Mouse (Mus musculus) megakaryocyte, adult 5-6 weeks (primary cell): ENCODE data around the gene Romo1. TPM values are rescaled to one million over a fixed set of nuclear protein-coding genes. Genes with fewer than 3 reads are reported as not detected.
A peak's percentile ranks its signal among the peaks of the same experiment; 100 is the strongest.
"Not testable (repeated sequence)": the region's sequence is repeated elsewhere in the genome, so short reads cannot be mapped to it uniquely, and the experiment has no call there.

Experiments used
- ATAC-seq: 2 replicates; pipeline ENCODE4 v1.8.0; 2016; ENCODE audit warnings: mild to moderate bottlenecking, inconsistent platforms; ENCODE audit not compliant: poor library complexity, severe bottlenecking
- total RNA-seq, 2 experiments: library from RNA; stranded (forward) in 1 of 2; stranded (reverse) in 1 of 2; fragments of 153-499, 151-499 nt in 1 of 2; fragments of 221-1000, 200-1000 nt in 1 of 2; gene quantifications; 2 replicates each; pipeline versions ENCODE4 v1.2.3 to v1.2.4; 2015 to 2017

Romo1 gene
- total RNA-seq, 2 experiments from 2014 or later, result 11.0 to 53.8 TPM

DNA sequence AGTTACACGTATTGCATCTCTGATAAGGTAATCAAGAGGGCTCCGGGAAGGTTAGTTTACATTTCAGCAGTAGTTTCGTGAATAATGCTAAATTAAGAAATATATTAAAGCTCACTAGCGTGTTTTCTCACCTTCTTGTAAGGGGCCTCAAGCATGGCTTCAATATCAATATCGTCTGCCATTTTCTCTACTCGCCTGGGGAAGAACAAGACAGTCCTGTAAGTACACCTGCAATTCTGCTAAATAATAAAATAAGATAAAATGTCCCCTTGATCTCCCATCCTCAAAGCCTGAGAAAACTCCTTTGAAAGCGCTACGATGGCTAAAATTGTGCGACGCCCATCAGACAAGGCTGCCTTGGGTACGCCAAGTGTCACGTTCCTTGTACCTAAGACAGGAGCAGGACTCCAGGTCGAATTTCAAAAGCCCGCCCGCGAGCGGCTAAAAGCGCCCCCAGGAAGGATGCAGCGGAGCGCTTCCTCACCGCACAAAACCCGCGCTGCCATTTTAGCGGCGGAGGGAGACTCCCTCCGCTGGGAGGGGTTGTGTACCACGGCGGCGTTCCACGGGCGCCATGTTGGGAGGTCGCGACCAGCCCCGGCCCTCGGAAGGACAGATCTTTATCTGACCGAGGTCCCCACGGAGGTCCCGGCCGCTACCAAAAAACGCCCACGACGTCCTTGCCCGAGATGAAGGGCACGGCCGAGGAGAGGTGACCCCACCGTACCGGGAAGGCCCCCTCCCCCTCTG, 35.4 kb downstream of the Romo1 start:
- ATAC-seq, result peak; percentile 66

- peak; percentile 16; the same call in 1 of the 2 replicates for ATAC-seq
These were observed 35.9 kb downstream of the Romo1 start for GRCm38 (mm10) chr2:156179796-156180093.

DNA sequence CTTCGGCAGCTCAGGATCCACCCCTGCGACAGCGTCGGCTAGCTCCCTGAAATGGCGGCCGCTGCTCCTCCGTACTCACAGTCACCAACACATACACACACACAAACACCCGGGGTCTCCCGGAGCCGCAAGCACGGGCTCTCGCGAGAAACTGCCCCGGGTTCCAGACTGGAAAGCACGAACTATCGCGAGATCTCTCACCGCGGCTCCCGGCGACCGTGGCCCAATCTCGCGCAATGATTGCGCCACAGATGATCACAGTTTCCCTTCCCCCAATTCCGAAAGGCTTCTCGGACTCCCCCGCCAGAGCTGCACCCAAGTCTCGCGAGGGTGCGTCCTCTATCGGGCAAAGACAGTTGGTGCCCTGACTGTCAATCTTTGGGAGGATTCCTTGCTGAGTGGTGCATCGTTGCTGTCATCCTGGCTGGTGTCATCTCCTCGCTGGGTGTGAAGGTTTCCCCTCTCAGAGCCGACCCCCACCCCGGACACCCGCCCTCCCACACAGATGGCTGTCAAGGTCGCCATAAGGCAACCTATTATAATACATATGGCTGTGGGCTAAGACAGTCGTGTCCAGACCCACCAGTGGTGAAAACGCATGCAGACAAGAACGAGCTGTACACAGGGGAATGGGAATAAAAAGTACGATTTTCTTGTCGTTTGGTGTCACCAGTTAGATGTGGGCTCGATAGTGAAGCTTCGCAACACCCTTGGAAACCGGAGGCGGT, 36.4 kb downstream of the Romo1 start, which contains the start of gene Rbm39:
Gene Rbm39 (minus strand): TSS at position 145 of the 728 bp plus-strand sequence.
- peak; percentile 90 for ATAC-seq

- ATAC-seq, result no peak
These were observed 37.2 kb downstream of the Romo1 start for GRCm38 (mm10) chr2:156180824-156181590.

GRCm38 (mm10) chr2:156181592-156181991, 37.8 kb downstream of the Romo1 start:
- no peak for ATAC-seq

GRCm38 (mm10) chr2:156189241-156189640, 45.4 kb downstream of the Romo1 start:
- ATAC-seq, result not testable (repeated sequence)

- ATAC-seq, result peak; percentile 97
These were observed 46.4 kb downstream of the Romo1 start for GRCm38 (mm10) chr2:156190004-156190896.

DNA sequence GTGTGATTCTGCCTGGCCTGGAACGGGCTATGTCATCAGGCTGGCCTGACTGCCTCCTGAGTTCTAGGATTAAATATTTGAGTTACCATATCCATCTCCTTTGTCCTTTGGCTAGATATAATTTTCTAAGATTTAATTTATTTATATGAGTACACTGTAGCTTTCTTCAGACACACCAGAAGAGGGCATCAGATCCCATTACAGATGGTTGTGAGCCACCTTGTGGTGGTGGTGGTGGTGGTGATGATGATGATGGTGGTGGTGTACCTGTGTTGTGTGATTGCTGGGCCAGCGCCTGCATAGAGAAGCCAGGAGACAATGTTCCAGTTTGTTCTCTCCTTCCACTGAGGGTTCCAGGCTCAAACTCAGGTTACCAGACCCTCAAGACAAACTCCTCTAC, 47.7 kb downstream of the Romo1 start:
- ATAC-seq, result no peak

- no peak for ATAC-seq
These were observed 48.2 kb downstream of the Romo1 start for GRCm38 (mm10) chr2:156192068-156192467.

- no peak for ATAC-seq
These were observed 49.4 kb downstream of the Romo1 start for GRCm38 (mm10) chr2:156193066-156193862.

- ATAC-seq, result no peak
These were observed 50.7 kb downstream of the Romo1 start for GRCm38 (mm10) chr2:156194571-156194970.

Other genes with a start within 250 kb of the Romo1 start
- 17.4 and 28.7 TPM in 2 replicates for gene Uqcc1, start 213.7 kb upstream of the Romo1 start, total RNA-seq (2015)
- 38.4 and 49.2 TPM in 2 replicates for gene Uqcc1, start 213.7 kb upstream of the Romo1 start, total RNA-seq (2017)
- gene Gm15557, start 203.3 kb upstream of the Romo1 start, total RNA-seq (2015), result not detected in 2 replicates
- not detected in 2 replicates for gene Gm15557, start 203.3 kb upstream of the Romo1 start, total RNA-seq (2017)
- gene Gdf5, start 198.7 kb upstream of the Romo1 start, total RNA-seq (2015), result not detected in 2 replicates
- not detected in 2 replicates for gene Gdf5, start 198.7 kb upstream of the Romo1 start, total RNA-seq (2017)
- gene Cep250, start 187.6 kb upstream of the Romo1 start, total RNA-seq (2015), result 8.9 and 14.5 TPM in 2 replicates
- gene Cep250, start 187.6 kb upstream of the Romo1 start, total RNA-seq (2017), result 37.9 and 38.1 TPM in 2 replicates
- 0.20 and 0.57 TPM in 2 replicates for gene 6430550D23Rik, start 136.1 kb upstream of the Romo1 start, total RNA-seq (2015)
- 0.11 and 0.81 TPM in 2 replicates for gene 6430550D23Rik, start 136.1 kb upstream of the Romo1 start, total RNA-seq (2017)
- gene Ergic3, start 136.0 kb upstream of the Romo1 start, total RNA-seq (2015), result 175 and 193 TPM in 2 replicates
- 35.9 and 54.6 TPM in 2 replicates for gene Ergic3, start 136.0 kb upstream of the Romo1 start, total RNA-seq (2017)
- gene Fer1l4, start 91.1 kb upstream of the Romo1 start, total RNA-seq (2015), result not detected in 2 replicates
- gene Fer1l4, start 91.1 kb upstream of the Romo1 start, total RNA-seq (2017), result not detected in 2 replicates
- gene Spag4, start 78.9 kb upstream of the Romo1 start, total RNA-seq (2015), result 0.30 and 0.31 TPM in 2 replicates
- gene Spag4, start 78.9 kb upstream of the Romo1 start, total RNA-seq (2017), result 0.07 and 2.1 TPM in 2 replicates
- gene Cpne1, start 32.1 kb upstream of the Romo1 start, total RNA-seq (2015), result 56.5 and 58.3 TPM in 2 replicates
- 30.2 and 31.1 TPM in 2 replicates for gene Cpne1, start 32.1 kb upstream of the Romo1 start, total RNA-seq (2017)
- 23.9 and 34.5 TPM in 2 replicates for gene Rbm12, start 32.1 kb upstream of the Romo1 start, total RNA-seq (2015)
- gene Rbm12, start 32.1 kb upstream of the Romo1 start, total RNA-seq (2017), result 31.8 and 39.9 TPM in 2 replicates
- gene Gm28036, start 16.9 kb upstream of the Romo1 start, total RNA-seq (2015), result 0.38 and 6.3 TPM in 2 replicates
- 25.2 and 25.8 TPM in 2 replicates for gene Gm28036, start 16.9 kb upstream of the Romo1 start, total RNA-seq (2017)
- gene Nfs1, start 147 bp downstream of the Romo1 start, total RNA-seq (2015), result 32.8 and 37.4 TPM in 2 replicates
- gene Nfs1, start 147 bp downstream of the Romo1 start, total RNA-seq (2017), result 21.3 and 22.0 TPM in 2 replicates
- gene Rbm39, start 36.2 kb downstream of the Romo1 start, total RNA-seq (2015), result 443 and 462 TPM in 2 replicates
- 508 and 552 TPM in 2 replicates for gene Rbm39, start 36.2 kb downstream of the Romo1 start, total RNA-seq (2017)
- gene Phf20, start 52.4 kb downstream of the Romo1 start, total RNA-seq (2015), result 25.9 and 34.6 TPM in 2 replicates
- 27.1 and 55.5 TPM in 2 replicates for gene Phf20, start 52.4 kb downstream of the Romo1 start, total RNA-seq (2017)
- gene Cnbd2, start 168.3 kb downstream of the Romo1 start, total RNA-seq (2015), result 3.6 and 6.2 TPM in 2 replicates
- gene Cnbd2, start 168.3 kb downstream of the Romo1 start, total RNA-seq (2017), result 16.2 and 24.5 TPM in 2 replicates
- gene Scand1, start 168.7 kb downstream of the Romo1 start, total RNA-seq (2015), result 5.8 and 11.9 TPM in 2 replicates
- gene Scand1, start 168.7 kb downstream of the Romo1 start, total RNA-seq (2017), result 8.7 and 11.8 TPM in 2 replicates